Comparison of ENCODE assay signal across 10 mouse cellular contexts in genomic region chr1:194641601-194642301, GRCm38 (mm10). TPM values are rescaled to one million over a fixed set of nuclear protein-coding genes. Genes with fewer than 3 reads are reported as not detected.
A peak's percentile ranks its signal among the peaks of the same experiment; 100 is the strongest.
DNase-seq lines count a peak whose midpoint lies in the region; ATAC-seq lines count a peak whose summit lies in the region.
"Had no signal": no experiment of that assay in that cellular context is flagged by ENCODE, and none has a peak within 500 bp of the region (broad histone marks: within the 10 kb centered on the region; RNA-seq: fewer than 3 reads in every experiment).

No protein-coding gene starts in this region.

- H3K27me3 ChIP-seq in limb, embryonic 15.5 days: no peaks in the 10 kb centered on the region
- no peaks in the 10 kb centered on the region for H3K27me3 ChIP-seq in limb, embryonic 10.5 days (ENCODE audit: low read depth, poor library complexity, severe bottlenecking)

- no peak overlapping the region for H3K9ac ChIP-seq in limb, embryonic 15.5 days

- DNase-seq in adrenal gland, postnatal 10 days: peak; percentile 19
- DNase-seq in adrenal gland, adult 18-20 months (ENCODE audit: low spot score in 2 of 2): no peak
- DNase-seq in limb, embryonic 10.5 days (ENCODE audit: low spot score): no peak
- DNase-seq in heart, adult 9 months (ENCODE audit: low spot score in 2 of 2): peak; percentile 65 to 84
- peak; percentile 53 to 80 for DNase-seq in kidney, postnatal 25 days
- DNase-seq in natural killer cell, adult 2 months (ENCODE audit: low spot score in 2 of 2): no peak
- DNase-seq in urinary bladder, postnatal 25 days (ENCODE audit: low spot score): no peak
- DNase-seq: cerebellum, postnatal 14 days had no signal

- 32% methylated on average over 5 of the region's 5 CpGs for WGBS in limb, embryonic 15.5 days
- WGBS in limb, embryonic 10.5 days: 55% methylated on average over 5 of the region's 5 CpGs

- H3K27ac ChIP-seq in limb, embryonic 15.5 days: peak overlapping the region; percentile 33
- H3K27ac ChIP-seq in limb, embryonic 10.5 days: no peak overlapping the region

- H3K4me2 ChIP-seq in limb, embryonic 15.5 days: no peak overlapping the region

- no peak for ATAC-seq in limb, embryonic 15.5 days (ENCODE audit: insufficient number of reproducible peaks, low FRiP score, low TSS enrichment, low read depth)

- peaks cover 16% of the 10 kb centered on the region for H3K4me1 ChIP-seq in limb, embryonic 15.5 days
- H3K4me1 ChIP-seq in limb, embryonic 10.5 days: peaks cover 25% of the 10 kb centered on the region

- no peaks in the 10 kb centered on the region for H3K9me3 ChIP-seq in limb, embryonic 15.5 days
- no peaks in the 10 kb centered on the region for H3K9me3 ChIP-seq in limb, embryonic 10.5 days (replicated peaks)

- H3K36me3 ChIP-seq in limb, embryonic 15.5 days: no peaks in the 10 kb centered on the region
- H3K36me3 ChIP-seq in limb, embryonic 10.5 days: peaks cover 15% of the 10 kb centered on the region; the same call in 1 of the 2 replicates

- H3K4me3 ChIP-seq in limb, embryonic 15.5 days: no peak overlapping the region
- H3K4me3 ChIP-seq in limb, embryonic 10.5 days: no peak overlapping the region
- H3K4me3 ChIP-seq: myocyte had no signal

RNA-seq across cellular contexts. Expression of gene Plxna2, which starts 23.7 kb away (rescaled TPM):
- 10 to 100 TPM; 14.2 to 16.8 TPM for total RNA-seq in adrenal gland, postnatal 10 days (2021)
- total RNA-seq in adrenal gland, adult 18-20 months (2021): 10 to 100 TPM; 10.1 to 12.2 TPM
- 8.1 and 8.7 TPM in 2 replicates for polyA plus RNA-seq in limb, embryonic 15.5 days (2015; fragmentation: Nextera tagmentation; extraction: Ambion mirVana)
- 6.4 TPM in 2 replicates for polyA plus RNA-seq in limb, embryonic 10.5 days (2016; fragmentation: Nextera tagmentation; extraction: Ambion mirVana)

Comparison
In these comparisons a context has a peak if more than half of its experiments do, and no peak if none do; other contexts are left out.
1. DNase-seq: peak in adrenal gland, postnatal 10 days (single experiment), heart, adult 9 months (2 of 2) and kidney, postnatal 25 days (2 of 2); none in adrenal gland, adult 18-20 months (0 of 2), limb, embryonic 10.5 days (single experiment), natural killer cell, adult 2 months (0 of 2) and urinary bladder, postnatal 25 days (single experiment).